Mouse (Mus musculus) lung, embryonic 16.5 days (tissue): ENCODE results near the gene Stat3. TPM values are rescaled to one million over a fixed set of nuclear protein-coding genes. Genes with fewer than 3 reads are reported as not detected.

Experiments
- ATAC-seq: fragments of 200-750 bp; cut with Nextera tagmentation; 2 replicates; pipeline ENCODE4 v1.8.0; 2017; ENCODE audit warnings: low read depth, mild to moderate bottlenecking, moderate library complexity
- H3K27ac ChIP-seq: fragments of 300-500 bp; sonication (generic); 2 replicates; pipeline ENCODE4 v1.5.1; 2014; ENCODE audit warnings: mild to moderate bottlenecking, control low read depth, low read length
- H3K27me3 ChIP-seq: fragments of 300-500 bp; sonication (generic); 2 replicates; pipeline ENCODE4 v1.6.1; 2014; ENCODE audit warnings: low read depth, low read length, mixed read lengths; ENCODE audit not compliant: control insufficient read depth, insufficient read depth
- H3K36me3 ChIP-seq: fragments of 300-500 bp; sonication (generic); 2 replicates; pipeline ENCODE4 v1.6.1; 2014; ENCODE audit warnings: low read length; ENCODE audit not compliant: control insufficient read depth, insufficient read depth
- H3K4me1 ChIP-seq: fragments of 300-500 bp; sonication (generic); replicated peaks from 2 replicates; pipeline ENCODE4 v1.6.1; 2014; ENCODE audit warnings: low read length, mixed read lengths; ENCODE audit not compliant: control insufficient read depth, insufficient read depth
- H3K4me2 ChIP-seq: fragments of 300-500 bp; sonication (generic); 2 replicates; pipeline ENCODE4 v1.6.1; 2014; ENCODE audit warnings: low read depth, low read length, control low read depth
- H3K4me3 ChIP-seq: fragments of 300-500 bp; sonication (generic); 2 replicates; pipeline ENCODE4 v1.5.1; 2014; ENCODE audit warnings: mild to moderate bottlenecking, low read length, control low read depth
- H3K9ac ChIP-seq: fragments of 300-500 bp; sonication (generic); 2 replicates; pipeline ENCODE4 v1.6.1; 2014; ENCODE audit warnings: low read length, control low read depth
- H3K9me3 ChIP-seq: fragments of 300-500 bp; sonication (generic); 2 replicates; pipeline ENCODE4 v1.6.1; 2016; ENCODE audit warnings: low read length; ENCODE audit not compliant: control insufficient read depth
- WGBS: fragments of 180-500 bp; shearing (Covaris S2); extraction: QIAGEN DNeasy Blood & Tissue Kit; methylation state at CpG from one replicate; pipeline ENCODE4 v1.1.7; 2014; 5-methylcytosine and 5-hydroxymethylcytosine counted together
- polyA plus RNA-seq: library from polyadenylated mRNA; unstranded; fragments of >200 nt; fragmentation: Nextera tagmentation; extraction: Ambion mirVana; gene quantifications from 2 replicates; pipeline ENCODE4 v1.2.1, GENCODE M21; 2015

Stat3 gene
- polyA plus RNA-seq, 1 experiment from 2014 or later: 58.5 TPM

DNA sequence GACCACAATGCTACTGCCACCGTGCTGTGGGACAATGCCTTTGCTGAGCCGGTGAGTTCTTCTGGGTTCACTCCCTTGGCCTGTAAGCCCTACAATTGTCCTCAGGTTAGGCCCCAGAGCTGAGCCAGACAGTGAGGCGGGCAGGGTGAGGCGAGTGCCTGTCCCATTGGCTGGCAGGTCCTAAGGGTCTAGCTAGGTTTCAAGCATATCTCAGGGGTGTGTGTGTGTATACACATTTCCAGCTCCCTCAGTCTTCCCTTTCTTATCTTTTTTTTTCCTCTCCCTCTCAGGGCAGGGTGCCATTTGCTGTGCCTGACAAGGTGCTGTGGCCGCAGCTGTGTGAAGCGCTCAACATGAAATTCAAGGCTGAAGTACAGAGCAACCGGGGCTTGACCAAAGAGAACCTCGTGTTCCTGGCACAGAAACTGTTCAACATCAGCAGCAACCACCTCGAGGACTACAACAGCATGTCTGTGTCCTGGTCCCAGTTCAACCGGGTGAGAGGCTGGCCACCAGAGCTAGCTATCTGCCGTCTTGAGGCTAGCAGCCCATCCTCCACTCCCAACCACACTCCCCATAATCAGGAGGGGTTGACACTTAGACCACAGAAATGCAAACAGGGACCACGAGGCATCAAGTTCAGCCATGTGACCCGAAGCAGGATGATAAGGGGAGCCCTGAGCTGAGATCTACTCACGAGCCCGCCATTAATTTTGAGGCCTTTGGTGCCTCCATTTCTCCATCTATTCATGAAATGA, 59.8 kb downstream of the Stat3 start:
- Histone ChIP-seq H3K4me3 (no peak overlapping the region), H3K4me1 (no peaks in the 10 kb centered on the region), H3K27ac (no peak overlapping the region), H3K4me2 (no peak overlapping the region), H3K27me3 (no peaks in the 10 kb centered on the region), H3K9ac (no peak overlapping the region), H3K36me3 (no peaks in the 10 kb centered on the region; the same call in 1 of the 2 replicates), H3K9me3 (no peaks in the 10 kb centered on the region)
- 66% methylated on average over 15 of the region's 15 CpGs for WGBS
- ATAC-seq: no peak

GRCm38 (mm10) chr11:100875761-100876160, 63.6 kb downstream of the Stat3 start:
- Histone ChIP-seq H3K27ac (no peak overlapping the region), H3K4me2 (no peak overlapping the region), H3K9ac (no peak overlapping the region), H3K9me3 (no peaks in the 10 kb centered on the region), H3K27me3 (no peaks in the 10 kb centered on the region), H3K4me1 (peaks cover 4% of the 10 kb centered on the region), H3K4me3 (no peak overlapping the region), H3K36me3 (no peaks in the 10 kb centered on the region; the same call in 1 of the 2 replicates)
- WGBS: 64% methylated on average over 3 of the region's 3 CpGs
- ATAC-seq: no peak

- Histone ChIP-seq H3K36me3 (no peaks in the 10 kb centered on the region), H3K9ac (no peak overlapping the region), H3K27ac (peak overlapping the region; percentile 31), H3K4me2 (no peak overlapping the region), H3K27me3 (no peaks in the 10 kb centered on the region), H3K4me3 (no peak overlapping the region), H3K9me3 (no peaks in the 10 kb centered on the region), H3K4me1 (peaks cover 8% of the 10 kb centered on the region)
- no peak for ATAC-seq
- WGBS: 63% methylated on average over 8 of the region's 8 CpGs
Measured at GRCm38 (mm10) chr11:100870968-100871350, 68.4 kb downstream of the Stat3 start.

- H3K27me3 ChIP-seq: no peaks in the 10 kb centered on the region
- H3K4me2 ChIP-seq: no peak overlapping the region
- H3K9me3 ChIP-seq: no peaks in the 10 kb centered on the region
- 63% methylated on average over 10 of the region's 10 CpGs for WGBS
- peaks cover 8% of the 10 kb centered on the region for H3K4me1 ChIP-seq
- peak overlapping the region; percentile 31 for H3K27ac ChIP-seq
- no peaks in the 10 kb centered on the region for H3K36me3 ChIP-seq
- no peak overlapping the region for H3K9ac ChIP-seq
- ATAC-seq: peak; percentile 31; the same call in 1 of the 2 replicates
- H3K4me3 ChIP-seq: no peak overlapping the region
Measured at GRCm38 (mm10) chr11:100870256-100870967, 68.9 kb downstream of the Stat3 start.

- no peak for ATAC-seq
- 58% methylated on average over 7 of the region's 7 CpGs for WGBS
- H3K9ac ChIP-seq: no peak overlapping the region
- no peak overlapping the region for H3K27ac ChIP-seq
- H3K36me3 ChIP-seq: no peaks in the 10 kb centered on the region
- no peaks in the 10 kb centered on the region; the same call in 1 of the 2 replicates for H3K27me3 ChIP-seq
- no peaks in the 10 kb centered on the region for H3K9me3 ChIP-seq
- no peak overlapping the region for H3K4me3 ChIP-seq
- H3K4me2 ChIP-seq: no peak overlapping the region
- peaks cover 6% of the 10 kb centered on the region for H3K4me1 ChIP-seq
Measured at GRCm38 (mm10) chr11:100865618-100866017, 73.7 kb downstream of the Stat3 start.

- peaks cover 13% of the 10 kb centered on the region for H3K4me1 ChIP-seq
- no peaks in the 10 kb centered on the region for H3K36me3 ChIP-seq
- H3K27me3 ChIP-seq: no peaks in the 10 kb centered on the region; the same call in 1 of the 2 replicates
- no peak overlapping the region for H3K4me3 ChIP-seq
- WGBS: 86% methylated on average over 10 of the region's 10 CpGs
- no peaks in the 10 kb centered on the region for H3K9me3 ChIP-seq
- H3K4me2 ChIP-seq: no peak overlapping the region
- ATAC-seq: no peak
- H3K9ac ChIP-seq: no peak overlapping the region
- no peak overlapping the region for H3K27ac ChIP-seq
Measured at GRCm38 (mm10) chr11:100863141-100863540, 76.2 kb downstream of the Stat3 start.

GRCm38 (mm10) chr11:100861836-100862235, 77.5 kb downstream of the Stat3 start:
- H3K9me3 ChIP-seq: no peaks in the 10 kb centered on the region
- no peak overlapping the region for H3K9ac ChIP-seq
- H3K27me3 ChIP-seq: no peaks in the 10 kb centered on the region; the same call in 1 of the 2 replicates
- peaks cover 13% of the 10 kb centered on the region for H3K4me1 ChIP-seq
- no peaks in the 10 kb centered on the region for H3K36me3 ChIP-seq
- H3K4me3 ChIP-seq: no peak overlapping the region
- H3K4me2 ChIP-seq: no peak overlapping the region
- no peak for ATAC-seq
- 35% methylated on average over 3 of the region's 3 CpGs for WGBS
- H3K27ac ChIP-seq: no peak overlapping the region

DNA sequence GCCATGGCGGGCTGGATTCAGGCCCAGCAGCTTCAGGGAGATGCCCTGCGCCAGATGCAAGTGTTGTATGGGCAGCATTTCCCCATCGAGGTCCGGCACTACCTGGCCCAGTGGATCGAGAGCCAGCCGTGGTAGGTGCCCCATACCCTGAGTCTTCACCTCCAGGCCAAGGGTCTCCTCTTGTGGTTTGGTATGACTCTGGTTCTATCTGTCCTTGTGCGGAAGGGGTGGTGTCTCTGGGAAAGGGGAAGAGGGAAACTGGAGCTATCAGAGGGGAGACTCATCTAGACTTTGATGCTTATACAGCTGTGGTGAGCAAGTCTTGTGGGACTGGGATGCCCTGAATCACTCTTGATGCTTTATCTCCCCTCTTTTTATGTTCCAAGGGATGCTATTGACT, 78.0 kb downstream of the Stat3 start:
- Histone ChIP-seq H3K27ac (no peak overlapping the region), H3K9me3 (no peaks in the 10 kb centered on the region), H3K4me2 (peak overlapping the region; percentile 83; the same call in 1 of the 2 replicates), H3K36me3 (no peaks in the 10 kb centered on the region), H3K27me3 (no peaks in the 10 kb centered on the region; the same call in 1 of the 2 replicates), H3K4me3 (no peak overlapping the region), H3K9ac (no peak overlapping the region; the same call in 1 of the 2 replicates), H3K4me1 (peaks cover 13% of the 10 kb centered on the region)
- 75% methylated on average over 7 of the region's 7 CpGs for WGBS
- no peak for ATAC-seq
